Mouse (Mus musculus) liver, adult (tissue): ENCODE results near the gene Gpr22.

ENCODE experiments used
- GATA4 ChIP-seq: IDR thresholded peaks from 2 replicates; pipeline ENCODE4 v1.6.1; 2014; ENCODE audit warnings: mild to moderate bottlenecking, low read length; ENCODE audit not compliant: insufficient replicate concordance

Gpr22 gene

GRCm38 (mm10) chr12:31713600-31713999, at the start of gene Gpr22:
Gene Gpr22, minus strand, starts transcription at chr12:31713947.
- TF ChIP-seq GATA4 = no peak

DNA sequence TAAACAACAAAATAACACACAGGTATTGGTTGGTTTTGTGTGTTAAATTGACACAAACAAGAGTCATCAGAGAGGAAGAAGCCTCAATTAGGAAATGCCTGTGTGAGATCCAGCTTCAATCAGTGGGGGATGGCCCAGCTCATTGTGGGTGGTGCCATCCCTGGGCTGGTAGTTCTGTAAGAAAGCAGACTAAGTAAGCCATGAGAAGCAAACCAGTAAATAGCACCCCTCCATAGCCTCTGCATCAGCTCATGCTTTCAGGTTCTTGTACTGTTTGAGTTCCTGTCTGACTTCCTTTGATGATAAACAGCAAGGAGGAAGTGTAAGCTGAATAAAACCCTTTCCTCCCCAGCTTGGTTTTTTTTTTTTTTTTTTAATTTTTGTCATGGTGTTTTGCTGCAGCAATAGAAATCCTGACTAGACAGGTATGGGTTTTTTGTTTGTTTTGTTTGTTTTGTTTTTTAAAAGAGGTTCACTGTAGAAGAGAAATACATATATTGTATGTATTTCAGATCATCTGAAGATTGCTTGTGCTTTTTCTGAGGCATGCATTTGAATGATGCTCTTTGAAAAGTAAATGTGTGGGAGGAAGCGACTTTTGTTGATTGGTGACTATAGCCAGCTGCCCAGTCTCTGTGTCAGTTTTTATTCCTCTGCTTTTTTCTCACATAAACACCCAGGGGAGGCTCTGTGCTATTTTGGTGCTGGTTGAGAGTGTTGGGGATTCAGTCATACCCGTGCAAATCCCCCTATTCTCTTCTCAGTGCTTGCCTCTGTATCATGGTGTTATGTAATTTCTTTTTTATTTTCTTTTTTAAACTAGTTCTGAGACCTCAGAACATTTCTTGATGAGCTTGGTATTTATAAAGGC, 42.4 kb upstream of the Gpr22 start:
- no peak for TF ChIP-seq GATA4

GRCm38 (mm10) chr12:31754465-31754864, 40.7 kb upstream of the Gpr22 start:
- TF ChIP-seq GATA4 = no peak

DNA sequence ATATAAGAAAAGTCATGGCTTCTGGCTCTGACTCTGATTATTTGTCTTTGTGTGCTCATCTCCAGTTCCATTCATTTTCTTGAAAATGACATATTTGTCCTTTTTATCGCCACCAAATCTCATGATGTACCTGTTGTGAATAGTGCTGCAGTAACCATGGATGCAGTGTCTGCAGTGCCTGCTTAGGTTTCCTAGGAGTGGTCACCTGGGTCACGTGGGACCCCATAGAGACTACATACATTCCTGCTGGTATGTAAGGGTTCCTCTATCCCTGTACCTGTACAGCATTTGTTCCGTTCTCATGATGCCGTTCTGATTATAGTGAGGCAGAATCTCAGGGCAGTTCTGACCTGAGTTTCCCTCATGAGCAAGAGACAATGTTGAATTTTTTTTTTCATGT, 36.1 kb upstream of the Gpr22 start:
- no peak for TF ChIP-seq GATA4

- TF ChIP-seq GATA4 = no peak
Observed at GRCm38 (mm10) chr12:31747301-31747700, 33.6 kb upstream of the Gpr22 start.

DNA sequence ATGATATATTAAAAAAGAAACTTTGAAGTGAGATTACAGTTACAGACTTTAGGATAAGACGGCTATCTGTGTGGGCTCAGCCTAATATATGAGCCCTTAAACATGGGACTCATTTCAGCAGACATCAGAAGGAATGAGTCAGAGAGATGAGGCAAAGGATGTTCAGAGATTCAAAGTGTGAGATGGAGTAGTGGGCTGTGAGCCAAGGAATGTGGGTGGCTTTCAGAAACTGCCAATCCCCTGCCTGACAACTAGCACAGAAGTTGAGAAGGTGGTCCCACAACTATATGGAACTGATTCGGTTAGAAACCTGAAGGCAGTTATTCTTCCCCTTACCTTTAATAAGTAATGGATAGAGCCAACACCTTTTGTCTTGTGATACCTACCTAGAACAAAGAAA, 20.9 kb upstream of the Gpr22 start:
- no peak for TF ChIP-seq GATA4

DNA sequence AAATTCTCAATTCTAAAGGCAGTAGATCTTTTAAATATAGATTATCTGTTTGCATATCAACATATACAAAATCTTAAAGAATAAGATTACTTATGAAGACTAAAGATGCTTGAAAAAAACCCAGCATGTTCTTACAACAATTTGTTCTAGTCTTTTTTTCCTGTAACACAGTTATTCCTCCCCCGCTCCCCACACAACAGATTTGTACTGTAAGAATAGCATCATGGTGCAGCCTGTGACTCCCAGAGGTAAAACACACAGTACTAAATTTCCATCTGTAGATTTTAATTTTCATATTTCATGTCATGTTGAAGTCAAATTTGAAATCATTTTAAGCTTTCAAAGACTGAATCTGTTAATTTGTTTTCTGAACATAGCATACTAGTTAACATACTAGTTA, 16.4 kb upstream of the Gpr22 start:
- TF ChIP-seq GATA4 = no peak

DNA sequence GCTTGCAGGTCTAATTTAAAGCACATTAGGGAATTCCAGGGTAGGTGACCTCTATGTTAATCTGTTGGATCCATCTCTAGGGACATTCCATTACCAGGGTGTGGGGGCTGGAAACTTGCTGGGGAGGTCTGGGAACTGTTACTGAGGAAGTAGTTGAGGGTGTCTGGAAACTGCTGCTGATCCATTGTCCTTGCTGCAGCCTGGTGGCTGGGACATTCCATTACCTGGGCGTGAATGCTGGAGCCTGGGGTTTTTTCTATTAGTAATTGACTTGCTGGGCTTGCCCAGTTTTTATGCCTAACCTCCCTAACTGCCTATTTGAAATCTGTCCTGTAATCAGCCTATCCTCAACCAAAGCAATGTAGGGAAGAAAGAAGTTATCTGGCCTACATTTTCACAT, 13.0 kb upstream of the Gpr22 start:
- TF ChIP-seq GATA4 = no peak

DNA sequence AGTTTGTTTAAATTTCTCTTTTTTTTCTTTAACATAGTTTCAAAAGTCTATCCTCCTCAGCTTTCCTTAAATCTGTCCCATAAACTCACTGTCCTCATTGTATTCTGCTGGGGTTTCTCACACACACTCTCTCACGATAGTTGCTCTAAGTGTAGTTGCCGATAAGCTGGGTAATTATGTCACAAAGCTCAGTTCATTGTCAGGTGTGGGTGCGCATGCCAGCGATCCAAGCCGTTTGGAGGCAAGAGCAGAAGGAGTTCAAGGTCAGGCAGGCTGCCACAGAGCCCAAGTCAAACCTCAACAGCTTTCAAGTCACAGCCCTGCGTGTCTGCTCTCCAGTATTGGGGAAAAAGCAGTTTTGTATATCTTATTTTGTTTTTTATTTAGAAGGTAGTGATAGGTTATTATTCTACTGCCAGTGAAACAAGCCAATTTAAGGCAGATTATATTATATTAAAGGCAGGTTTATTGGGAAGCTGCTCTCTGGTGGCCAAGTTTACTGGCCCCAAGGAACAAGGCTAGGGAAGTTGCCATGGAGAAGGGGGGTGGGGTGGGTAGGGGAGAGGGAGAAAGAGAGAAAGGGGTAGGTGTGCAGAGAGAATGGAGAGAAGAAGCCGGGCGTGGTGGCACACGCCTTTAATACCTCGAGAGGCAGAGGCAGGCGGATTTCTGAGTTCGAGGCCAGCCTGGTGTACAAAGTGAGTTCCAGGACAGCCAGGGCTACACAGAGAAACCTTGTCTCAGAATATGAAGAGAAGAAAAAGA, 11.9 kb upstream of the Gpr22 start:
- no peak for TF ChIP-seq GATA4

DNA sequence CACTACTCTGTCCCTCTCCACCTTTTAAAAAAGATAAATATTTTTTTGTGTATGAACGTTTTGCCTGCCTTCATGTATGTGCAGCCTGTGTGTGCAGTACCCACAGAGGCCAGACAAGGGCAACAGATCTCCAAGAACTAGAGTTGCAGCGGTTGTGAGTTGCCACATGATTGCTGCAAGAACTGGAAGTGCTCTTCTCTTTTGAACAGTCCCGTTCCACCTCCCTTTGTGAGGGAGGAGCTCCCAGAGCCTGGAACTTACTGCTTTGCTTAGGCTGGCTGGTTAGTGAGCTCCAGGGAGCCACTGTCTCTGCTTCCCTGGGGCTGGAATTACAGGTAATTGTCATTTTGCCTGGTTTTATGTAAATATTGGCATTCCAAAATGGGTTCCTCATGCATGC, 10.8 kb upstream of the Gpr22 start:
- TF ChIP-seq GATA4 = no peak

DNA sequence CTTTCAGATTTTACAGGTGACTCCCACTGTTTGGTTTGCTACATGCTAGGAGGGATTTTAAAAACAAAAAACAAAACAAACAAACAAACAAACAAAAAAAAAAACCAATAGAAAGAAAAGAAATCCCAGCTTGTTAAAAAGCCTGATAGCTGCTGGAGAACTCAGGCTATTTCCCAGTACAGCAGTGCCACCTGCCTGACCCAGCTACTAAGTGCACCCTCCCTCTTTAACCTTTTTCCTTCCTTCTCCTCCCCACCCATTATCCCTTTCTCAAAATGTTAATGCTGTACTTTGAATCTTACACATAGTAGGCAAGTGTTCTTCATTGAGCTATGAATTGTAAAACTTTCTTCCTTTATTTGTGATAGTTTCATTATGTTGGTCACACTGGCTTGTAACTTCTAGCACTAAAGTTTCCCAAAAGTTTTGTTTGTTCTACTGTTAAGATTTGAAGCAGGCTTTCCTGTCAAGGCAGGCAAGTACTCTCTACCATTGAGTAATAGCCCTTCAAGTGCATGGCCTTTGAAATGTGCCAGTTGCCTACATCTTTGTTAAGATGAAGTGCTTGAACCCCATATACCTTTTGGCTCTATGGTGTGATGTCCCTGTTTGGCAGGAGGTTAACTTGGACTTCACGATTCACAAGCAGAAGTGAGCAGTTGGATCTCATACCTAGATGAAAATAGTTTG, 6.0 kb upstream of the Gpr22 start:
- TF ChIP-seq GATA4 = no peak

DNA sequence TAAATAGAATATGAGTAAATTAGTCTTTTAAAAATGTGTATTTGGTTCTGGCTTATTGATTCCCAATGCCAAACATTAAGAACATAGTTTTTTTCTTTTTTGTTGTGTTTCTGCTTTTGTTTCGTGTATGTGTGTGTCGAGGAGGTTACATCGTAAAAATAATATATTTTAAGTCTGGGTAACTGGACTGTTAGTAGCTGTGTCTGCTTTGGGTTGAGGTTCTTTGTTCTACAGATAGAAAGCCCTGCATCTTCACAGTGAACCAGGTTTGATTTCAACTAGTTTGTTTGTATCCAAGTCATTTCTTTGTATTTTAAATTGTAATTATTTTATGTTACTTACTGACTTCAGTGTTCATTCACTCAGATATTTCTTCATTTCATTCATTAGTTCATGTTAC, 323 bp upstream of the Gpr22 start:
- no peak for TF ChIP-seq GATA4

GRCm38 (mm10) chr12:31712727-31713126, 1.0 kb downstream of the Gpr22 start:
- no peak for TF ChIP-seq GATA4

DNA sequence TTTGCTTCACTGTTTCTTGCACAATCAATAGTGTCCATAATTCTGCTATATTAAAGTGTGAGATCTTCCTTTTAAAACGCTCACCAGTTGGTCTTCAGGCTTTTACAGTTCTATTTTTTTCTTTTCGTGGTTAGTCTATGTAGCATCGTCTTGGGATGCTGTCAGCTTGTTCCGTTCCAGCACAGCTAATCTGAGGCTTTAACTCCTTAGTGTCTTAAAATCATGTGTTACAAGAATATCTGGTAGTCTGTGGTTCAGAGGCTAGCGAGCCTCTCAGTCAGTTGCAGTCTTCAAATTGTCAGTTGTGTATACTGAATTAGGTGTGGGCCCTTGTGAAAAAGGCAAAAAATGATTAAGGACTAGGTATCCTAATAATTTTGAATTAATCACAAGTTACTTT, 1.5 kb downstream of the Gpr22 start:
- TF ChIP-seq GATA4 = no peak

DNA sequence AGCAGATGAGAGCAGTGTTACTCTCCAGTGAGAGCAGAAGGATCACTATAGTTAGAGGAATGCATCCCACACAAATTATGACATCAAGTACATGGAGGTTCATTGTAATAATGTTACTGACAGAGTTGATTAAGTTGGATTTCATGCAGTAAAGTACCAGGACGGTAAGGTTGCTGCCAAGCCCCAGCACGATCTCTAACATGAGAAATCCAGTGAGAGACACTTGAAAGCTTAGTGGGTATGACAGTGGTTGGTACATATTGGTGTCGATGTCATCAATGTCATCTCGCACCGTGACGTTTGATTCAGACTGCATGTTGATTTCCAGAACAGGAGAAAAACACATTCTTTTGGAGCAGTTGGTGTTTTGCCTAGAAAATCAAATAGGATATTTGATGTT, 4.1 kb downstream of the Gpr22 start:
- no peak for TF ChIP-seq GATA4

DNA sequence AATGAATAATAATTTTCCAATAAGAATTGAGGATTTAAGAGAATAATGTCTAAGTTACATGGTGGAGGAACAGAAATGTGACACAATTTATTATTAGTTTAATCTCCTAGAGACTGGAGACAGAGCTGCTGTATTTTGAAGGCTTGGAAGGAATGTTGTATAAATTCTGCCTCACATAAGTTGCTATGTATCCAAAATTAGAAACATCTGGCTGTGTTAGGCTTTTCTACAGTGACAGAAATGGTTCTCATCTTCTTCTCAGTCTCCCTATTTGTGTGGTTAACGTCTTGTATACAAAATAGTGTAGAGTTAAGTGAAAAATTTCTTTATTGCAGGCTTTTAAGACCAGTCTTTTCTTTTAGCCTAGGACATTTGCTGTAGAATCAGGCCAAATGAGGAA, 6.2 kb downstream of the Gpr22 start:
- no peak for TF ChIP-seq GATA4

GRCm38 (mm10) chr12:31706168-31706567, 7.6 kb downstream of the Gpr22 start:
- no peak for TF ChIP-seq GATA4

- TF ChIP-seq GATA4 = no peak
Observed at GRCm38 (mm10) chr12:31703904-31704303, 9.8 kb downstream of the Gpr22 start.
